Mouse (Mus musculus) midbrain, postnatal 0 days (tissue): ENCODE results near the gene Prepl. TPM values are rescaled to one million over a fixed set of nuclear protein-coding genes. Genes with fewer than 3 reads are reported as not detected.

Experiments
- ATAC-seq: fragments of 200-750 bp; cut with Nextera tagmentation; 2 replicates; pipeline ENCODE4 v1.8.0; 2017; ENCODE audit warnings: moderate number of reproducible peaks, mild to moderate bottlenecking, moderate TSS enrichment, moderate library complexity; ENCODE audit not compliant: low FRiP score
- DNase-seq: peaks from one replicate; pipeline ENCODE4 v3.0.0-alpha.2; 2015; ENCODE audit warnings: low spot score
- H3K27ac ChIP-seq: fragments of 300-500 bp; sonication (generic); 2 replicates; pipeline ENCODE4 v1.5.1; 2014; ENCODE audit warnings: low read depth, mild to moderate bottlenecking, low read length, mixed read lengths
- H3K27me3 ChIP-seq: fragments of 300-500 bp; sonication (generic); 2 replicates; pipeline ENCODE4 v1.6.1; 2014; ENCODE audit warnings: low read length, control low read depth, mixed read lengths; ENCODE audit not compliant: insufficient read depth
- H3K36me3 ChIP-seq: fragments of 300-500 bp; sonication (generic); 2 replicates; pipeline ENCODE4 v1.6.1; 2014; ENCODE audit warnings: low read length, control low read depth, mixed read lengths; ENCODE audit not compliant: insufficient read depth
- H3K4me1 ChIP-seq: fragments of 300-500 bp; sonication (generic); 2 replicates; pipeline ENCODE4 v1.6.1; 2014; ENCODE audit warnings: mild to moderate bottlenecking, control low read depth, antibody characterized with exemption, low read length, mixed read lengths; ENCODE audit not compliant: insufficient read depth
- H3K4me2 ChIP-seq: fragments of 300-500 bp; sonication (generic); 2 replicates; pipeline ENCODE4 v1.6.1; 2014; ENCODE audit warnings: low read depth, mild to moderate bottlenecking, low read length, mixed read lengths; ENCODE audit not compliant: poor library complexity, severe bottlenecking
- H3K4me3 ChIP-seq: fragments of 300-500 bp; sonication (generic); 2 replicates; pipeline ENCODE4 v1.5.1; 2014; ENCODE audit warnings: low read depth, mild to moderate bottlenecking, low read length, moderate library complexity
- H3K9ac ChIP-seq: fragments of 300-500 bp; sonication (generic); replicated peaks from 2 replicates; pipeline ENCODE4 v1.6.1; 2014; ENCODE audit warnings: mild to moderate bottlenecking, low read length, moderate library complexity, mixed read lengths; ENCODE audit not compliant: poor library complexity, severe bottlenecking
- H3K9me3 ChIP-seq: fragments of 300-500 bp; sonication (generic); 2 replicates; pipeline ENCODE4 v1.6.1; 2016; ENCODE audit warnings: low read length, control low read depth
- CTCF ChIP-seq: IDR thresholded peaks from 2 replicates; pipeline ENCODE4 v1.5.1; 2016; ENCODE audit warnings: antibody characterized with exemption, mild to moderate bottlenecking
- WGBS: fragments of 180-500 bp; shearing (Covaris S2); extraction: QIAGEN DNeasy Blood & Tissue Kit; methylation state at CpG from one replicate; pipeline ENCODE4 v1.1.7; 2014; 5-methylcytosine and 5-hydroxymethylcytosine counted together
- polyA plus RNA-seq: library from polyadenylated mRNA; unstranded; fragments of >200 nt; fragmentation: Nextera tagmentation; extraction: Ambion mirVana; gene quantifications from 2 replicates; pipeline ENCODE4 v1.2.1, GENCODE M21; 2015
- total RNA-seq: library from RNA; depleted of rRNA; stranded (reverse); fragments of >200 nt; gene quantifications from 2 replicates; pipeline ENCODE4 v1.2.3, GENCODE M21; 2014

Gene Prepl
- total and polyA plus RNA-seq, 2 experiments from 2014 or later, result 111 to 150 TPM

GRCm38 (mm10) chr17:85101751-85102150 lies 11.7 kb upstream of the Prepl start:
- H3K27ac ChIP-seq, result no peak overlapping the region
- no peaks in the 10 kb centered on the region for H3K27me3 ChIP-seq
- peak; percentile 24 for DNase-seq
- no peak for ATAC-seq
- H3K9me3 ChIP-seq, result no peaks in the 10 kb centered on the region
- no peaks in the 10 kb centered on the region for H3K4me1 ChIP-seq
- no peak overlapping the region for H3K9ac ChIP-seq
- 55% methylated on average over 7 of the region's 7 CpGs for WGBS
- peaks cover 16% of the 10 kb centered on the region for H3K36me3 ChIP-seq
- H3K4me3 ChIP-seq, result no peak overlapping the region
- no peak overlapping the region for H3K4me2 ChIP-seq
- no peak for TF ChIP-seq CTCF

- WGBS, result 93% methylated on average over 3 of the region's 3 CpGs
- Histone ChIP-seq H3K27me3 (no peaks in the 10 kb centered on the region), H3K4me1 (no peaks in the 10 kb centered on the region), H3K9ac (no peak overlapping the region), H3K4me2 (no peak overlapping the region), H3K9me3 (no peaks in the 10 kb centered on the region), H3K27ac (no peak overlapping the region), H3K36me3 (peaks cover 16% of the 10 kb centered on the region), H3K4me3 (no peak overlapping the region)
- ATAC-seq (no peak), DNase-seq (no peak)
- TF ChIP-seq CTCF, result no peak
Measured at GRCm38 (mm10) chr17:85100232-85100631, 10.2 kb upstream of the Prepl start.

GRCm38 (mm10) chr17:85098677-85099323 lies 8.8 kb upstream of the Prepl start:
- no peaks in the 10 kb centered on the region for H3K9me3 ChIP-seq
- 90% methylated on average over 7 of the region's 7 CpGs for WGBS
- peaks cover 16% of the 10 kb centered on the region for H3K36me3 ChIP-seq
- no peaks in the 10 kb centered on the region for H3K4me1 ChIP-seq
- ATAC-seq (no peak), DNase-seq (no peak)
- no peak overlapping the region for H3K27ac ChIP-seq
- H3K4me2 ChIP-seq, result no peak overlapping the region
- H3K9ac ChIP-seq, result no peak overlapping the region
- H3K27me3 ChIP-seq, result no peaks in the 10 kb centered on the region
- TF ChIP-seq CTCF, result no peak
- H3K4me3 ChIP-seq, result no peak overlapping the region

DNA sequence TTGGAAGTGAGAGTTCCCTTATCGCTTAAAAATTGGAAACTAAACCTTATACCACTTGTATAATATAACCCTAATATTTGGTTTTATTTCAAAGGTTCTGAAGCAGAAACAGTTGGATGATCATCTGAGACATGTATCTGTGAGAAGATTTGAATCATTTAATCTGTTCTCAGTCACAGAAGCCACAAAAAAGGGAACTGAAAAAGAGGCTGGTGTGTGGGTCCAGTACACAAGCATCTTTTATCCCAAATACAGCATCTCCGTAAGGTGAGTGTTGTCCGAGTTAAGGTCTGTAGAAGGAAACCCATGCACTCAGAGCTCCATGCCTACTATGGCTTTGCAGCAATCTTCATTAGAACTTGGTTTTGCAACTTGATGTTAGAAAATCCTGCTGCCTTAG lies 6.4 kb upstream of the Prepl start:
- Histone ChIP-seq H3K9me3 (no peaks in the 10 kb centered on the region), H3K4me2 (no peak overlapping the region), H3K9ac (no peak overlapping the region), H3K27ac (no peak overlapping the region), H3K27me3 (no peaks in the 10 kb centered on the region), H3K4me3 (no peak overlapping the region), H3K4me1 (peaks cover 4% of the 10 kb centered on the region; the same call in 1 of the 2 replicates), H3K36me3 (peaks cover 16% of the 10 kb centered on the region)
- TF ChIP-seq CTCF, result no peak
- 93% methylated on average over 3 of the region's 3 CpGs for WGBS
- ATAC-seq (no peak), DNase-seq (no peak)

DNA sequence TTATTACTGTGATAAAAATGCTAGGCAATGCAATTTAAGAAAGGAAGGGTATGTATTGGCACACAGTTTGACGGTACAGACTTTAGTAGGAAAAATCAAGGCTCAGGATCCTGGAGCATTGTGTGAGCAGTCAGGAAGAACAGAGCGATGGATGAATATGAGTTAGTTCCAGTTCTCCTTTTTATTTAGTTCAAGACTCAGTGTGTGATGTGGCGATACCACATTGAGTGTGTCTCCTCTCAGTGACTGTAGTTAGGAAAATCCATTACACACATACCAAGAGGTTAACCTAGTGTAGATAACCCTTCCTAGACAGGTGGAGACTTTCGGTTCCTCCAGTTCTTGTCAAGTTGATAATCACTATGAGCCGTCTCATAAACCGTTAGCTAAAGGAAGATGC lies 1.7 kb upstream of the Prepl start:
- TF ChIP-seq CTCF, result no peak
- Histone ChIP-seq H3K27me3 (no peaks in the 10 kb centered on the region), H3K4me2 (peak overlapping the region; percentile 74; the same call in 1 of the 2 replicates), H3K4me1 (peaks cover 17% of the 10 kb centered on the region; the same call in 1 of the 2 replicates), H3K9me3 (no peaks in the 10 kb centered on the region), H3K27ac (no peak overlapping the region), H3K36me3 (no peaks in the 10 kb centered on the region), H3K4me3 (no peak overlapping the region), H3K9ac (no peak overlapping the region)
- no peak for DNase-seq
- ATAC-seq, result no peak
- 96% methylated on average over 6 of the region's 6 CpGs for WGBS

DNA sequence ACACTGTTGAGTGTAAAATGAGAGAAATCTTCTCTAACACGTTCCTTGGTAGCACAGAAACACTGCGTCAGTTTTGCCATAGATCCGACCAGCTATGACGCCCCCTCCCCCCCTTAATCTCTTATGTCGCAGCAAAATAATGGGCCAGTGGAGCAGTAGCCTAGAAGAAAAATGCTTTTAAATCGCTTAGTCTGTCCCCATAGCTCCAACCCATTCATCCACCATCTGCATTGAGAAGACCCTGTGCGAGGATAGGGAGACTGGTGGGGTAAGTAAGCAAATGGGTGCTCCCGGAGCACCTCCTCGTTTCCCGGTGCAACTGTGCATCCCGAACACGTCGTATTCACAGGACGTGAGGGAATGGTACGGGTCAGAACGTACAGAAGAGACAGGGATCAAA lies 420 bp downstream of the Prepl start:
- Histone ChIP-seq H3K4me2 (peak overlapping the region; percentile 74), H3K9me3 (no peaks in the 10 kb centered on the region), H3K27ac (peak overlapping the region; percentile 96), H3K36me3 (no peaks in the 10 kb centered on the region), H3K9ac (peak overlapping the region; percentile 85), H3K4me1 (peaks cover 17% of the 10 kb centered on the region; the same call in 1 of the 2 replicates), H3K27me3 (no peaks in the 10 kb centered on the region), H3K4me3 (peak overlapping the region; percentile 88)
- WGBS, result 0% methylated on average over 16 of the region's 16 CpGs
- DNase-seq (peak; percentile 49), ATAC-seq (peak; percentile 24; the same call in 1 of the 2 replicates)
- TF ChIP-seq CTCF, result no peak
